Mouse (Mus musculus): ENCODE measurements around the gene Ifi47. TPM values are rescaled to one million over a fixed set of nuclear protein-coding genes. Genes with fewer than 3 reads are reported as not detected.

Gene Ifi47
- 17.6 and 25.6 TPM in 2 replicates for polyA plus RNA-seq (2012; rRNA removed)

GRCm38 (mm10) chr11:49076001-49076757, at the start of gene Ifi47:
Gene Ifi47, plus strand, starts transcription at chr11:49076587.

GRCm38 (mm10) chr11:49051093-49051891, 25.1 kb upstream of the Ifi47 start, which contains the start of gene 9930111J21Rik2:
Gene 9930111J21Rik2, minus strand, starts transcription at chr11:49051242.

GRCm38 (mm10) chr11:49063713-49064469, 12.5 kb upstream of the Ifi47 start, which contains the start of gene Tgtp2:
Gene Tgtp2, minus strand, starts transcription at chr11:49064206.

GRCm38 (mm10) chr11:49114774-49115173, 38.4 kb downstream of the Ifi47 start, which contains the start of gene Olfr1396:
Gene Olfr1396, minus strand, starts transcription at chr11:49114874.

GRCm38 (mm10) chr11:49141974-49142373, 65.6 kb downstream of the Ifi47 start, which contains the start of gene Olfr1395:
Gene Olfr1395, plus strand, starts transcription at chr11:49142274.

Other genes with a start within 250 kb of the Ifi47 start
- 7.7 and 8.0 TPM in 2 replicates for gene Gm12184, start 249.9 kb upstream of the Ifi47 start, polyA plus RNA-seq (2012; rRNA removed)
- 35.4 and 48.5 TPM in 2 replicates for gene Irgm1, start 204.9 kb upstream of the Ifi47 start, polyA plus RNA-seq (2012; rRNA removed)
- gene Gm5431, start 174.4 kb upstream of the Ifi47 start, polyA plus RNA-seq (2012; rRNA removed): 0.96 and 0.99 TPM in 2 replicates
- gene Psme2b, start 130.4 kb upstream of the Ifi47 start, polyA plus RNA-seq (2012; rRNA removed): 2.2 and 2.8 TPM in 2 replicates
- gene Olfr56, start 97.7 kb upstream of the Ifi47 start, polyA plus RNA-seq (2012; rRNA removed): 0.42 TPM in 2 replicates
- 0.67 and 0.99 TPM in 2 replicates for gene 9930111J21Rik1, start 97.2 kb upstream of the Ifi47 start, polyA plus RNA-seq (2012; rRNA removed)
- 0.16 and 0.17 TPM in 2 replicates for gene Gm12185, start 84.4 kb upstream of the Ifi47 start, polyA plus RNA-seq (2012; rRNA removed)
- 9.5 and 11.9 TPM in 2 replicates for gene Tgtp1, start 82.4 kb upstream of the Ifi47 start, polyA plus RNA-seq (2012; rRNA removed)
- 1.9 TPM in 2 replicates for gene 9930111J21Rik2, start 25.3 kb upstream of the Ifi47 start, polyA plus RNA-seq (2012; rRNA removed)
- gene Tgtp2, start 12.4 kb upstream of the Ifi47 start, polyA plus RNA-seq (2012; rRNA removed): 1.8 and 5.0 TPM in 2 replicates
- gene Olfr1396, start 38.3 kb downstream of the Ifi47 start, polyA plus RNA-seq (2012; rRNA removed): 0.02 TPM in 1 of 2 replicates, not detected in the other
- not detected in 2 replicates for gene Olfr1395, start 65.7 kb downstream of the Ifi47 start, polyA plus RNA-seq (2012; rRNA removed)
- gene Olfr1394, start 77.8 kb downstream of the Ifi47 start, polyA plus RNA-seq (2012; rRNA removed): not detected in 2 replicates
- gene Btnl9, start 110.6 kb downstream of the Ifi47 start, polyA plus RNA-seq (2012; rRNA removed): 1.4 TPM in 2 replicates
- 5.3 and 5.4 TPM in 2 replicates for gene Zfp62, start 126.7 kb downstream of the Ifi47 start, polyA plus RNA-seq (2012; rRNA removed)
- gene Mgat1, start 167.6 kb downstream of the Ifi47 start, polyA plus RNA-seq (2012; rRNA removed): 44.3 and 46.4 TPM in 2 replicates
- gene Olfr1393, start 201.7 kb downstream of the Ifi47 start, polyA plus RNA-seq (2012; rRNA removed): 0.10 and 0.14 TPM in 2 replicates
- 0.02 TPM in 2 replicates for gene Olfr1392, start 208.7 kb downstream of the Ifi47 start, polyA plus RNA-seq (2012; rRNA removed)
- not detected in 2 replicates for gene Olfr10, start 228.2 kb downstream of the Ifi47 start, polyA plus RNA-seq (2012; rRNA removed)
- not detected in 2 replicates for gene Olfr1391, start 246.2 kb downstream of the Ifi47 start, polyA plus RNA-seq (2012; rRNA removed)